Mouse (Mus musculus): ENCODE measurements around the gene Fam19a2. TPM values are rescaled to one million over a fixed set of nuclear protein-coding genes. Genes with fewer than 3 reads are reported as not detected.

Fam19a2 gene
- polyA plus RNA-seq, 1 experiment from 2014 or later = 1.00 TPM

GRCm38 (mm10) chr10:123721952-123722460, 458.2 kb downstream of the Fam19a2 start:
- Histone ChIP-seq H3K4me1 (replicated peaks) (no peaks in the 10 kb centered on the region), H3K9ac (no peak overlapping the region), H3K4me3 (no peak overlapping the region), H3K27ac (ENCODE audit: poor library complexity, severe bottlenecking) (no peak overlapping the region), H3K9me3 (replicated peaks) (no peaks in the 10 kb centered on the region), H3K36me3 (no peaks in the 10 kb centered on the region), H3K4me2 (no peak overlapping the region), H3K27me3 (replicated peaks) (no peaks in the 10 kb centered on the region)
- 74% methylated on average over 2 of the region's 2 CpGs for WGBS
- ATAC-seq (ENCODE audit: insufficient number of reproducible peaks, low FRiP score) = no peak

GRCm38 (mm10) chr10:123723641-123724040, 459.8 kb downstream of the Fam19a2 start:
- no peak overlapping the region for H3K9ac ChIP-seq
- H3K27me3 ChIP-seq (replicated peaks) = no peaks in the 10 kb centered on the region
- no peaks in the 10 kb centered on the region for H3K4me1 ChIP-seq (replicated peaks)
- H3K9me3 ChIP-seq (replicated peaks) = no peaks in the 10 kb centered on the region
- H3K4me2 ChIP-seq = no peak overlapping the region
- no peak for ATAC-seq (ENCODE audit: insufficient number of reproducible peaks, low FRiP score)
- no peak overlapping the region for H3K4me3 ChIP-seq
- H3K36me3 ChIP-seq = no peaks in the 10 kb centered on the region
- H3K27ac ChIP-seq (ENCODE audit: poor library complexity, severe bottlenecking) = no peak overlapping the region

- Histone ChIP-seq H3K9me3 (replicated peaks) (no peaks in the 10 kb centered on the region), H3K9ac (no peak overlapping the region), H3K27ac (ENCODE audit: poor library complexity, severe bottlenecking) (no peak overlapping the region), H3K4me3 (no peak overlapping the region), H3K4me2 (no peak overlapping the region), H3K4me1 (replicated peaks) (no peaks in the 10 kb centered on the region), H3K36me3 (no peaks in the 10 kb centered on the region), H3K27me3 (replicated peaks) (no peaks in the 10 kb centered on the region)
- 62% methylated on average over 1 of the region's 1 CpGs for WGBS
- no peak for ATAC-seq (ENCODE audit: insufficient number of reproducible peaks, low FRiP score)
Observed at GRCm38 (mm10) chr10:123748317-123748716, 484.5 kb downstream of the Fam19a2 start.

GRCm38 (mm10) chr10:123751676-123752280, 488.0 kb downstream of the Fam19a2 start:
- Histone ChIP-seq H3K4me2 (no peak overlapping the region), H3K36me3 (no peaks in the 10 kb centered on the region), H3K9me3 (replicated peaks) (no peaks in the 10 kb centered on the region), H3K4me1 (replicated peaks) (no peaks in the 10 kb centered on the region), H3K27me3 (replicated peaks) (no peaks in the 10 kb centered on the region), H3K9ac (no peak overlapping the region), H3K4me3 (no peak overlapping the region), H3K27ac (ENCODE audit: poor library complexity, severe bottlenecking) (no peak overlapping the region)
- no peak for ATAC-seq (ENCODE audit: insufficient number of reproducible peaks, low FRiP score)
- 56% methylated on average over 6 of the region's 6 CpGs for WGBS

- Histone ChIP-seq H3K4me3 (no peak overlapping the region), H3K27me3 (replicated peaks) (no peaks in the 10 kb centered on the region), H3K27ac (ENCODE audit: poor library complexity, severe bottlenecking) (no peak overlapping the region), H3K36me3 (no peaks in the 10 kb centered on the region), H3K4me2 (no peak overlapping the region), H3K9me3 (replicated peaks) (no peaks in the 10 kb centered on the region), H3K9ac (no peak overlapping the region), H3K4me1 (replicated peaks) (no peaks in the 10 kb centered on the region)
- no peak for ATAC-seq (ENCODE audit: insufficient number of reproducible peaks, low FRiP score)
- WGBS = 82% methylated on average over 3 of the region's 3 CpGs
Observed at GRCm38 (mm10) chr10:123752755-123753154, 489.0 kb downstream of the Fam19a2 start.

GRCm38 (mm10) chr10:123753996-123754395, 490.2 kb downstream of the Fam19a2 start:
- H3K9me3 ChIP-seq (replicated peaks) = no peaks in the 10 kb centered on the region
- no peak overlapping the region for H3K4me2 ChIP-seq
- no peak overlapping the region for H3K27ac ChIP-seq (ENCODE audit: poor library complexity, severe bottlenecking)
- no peaks in the 10 kb centered on the region for H3K36me3 ChIP-seq
- H3K27me3 ChIP-seq (replicated peaks) = no peaks in the 10 kb centered on the region
- no peak overlapping the region for H3K9ac ChIP-seq
- 77% methylated on average over 4 of the region's 4 CpGs for WGBS
- ATAC-seq (ENCODE audit: insufficient number of reproducible peaks, low FRiP score) = no peak
- H3K4me1 ChIP-seq (replicated peaks) = no peaks in the 10 kb centered on the region
- no peak overlapping the region for H3K4me3 ChIP-seq

- Histone ChIP-seq H3K9ac (no peak overlapping the region), H3K4me2 (no peak overlapping the region), H3K4me3 (no peak overlapping the region), H3K9me3 (replicated peaks) (no peaks in the 10 kb centered on the region), H3K27ac (ENCODE audit: poor library complexity, severe bottlenecking) (no peak overlapping the region), H3K36me3 (no peaks in the 10 kb centered on the region), H3K4me1 (replicated peaks) (no peaks in the 10 kb centered on the region), H3K27me3 (replicated peaks) (no peaks in the 10 kb centered on the region)
- WGBS = 77% methylated on average over 2 of the region's 2 CpGs
- ATAC-seq (ENCODE audit: insufficient number of reproducible peaks, low FRiP score) = no peak
Observed at GRCm38 (mm10) chr10:123789374-123789773, 525.6 kb downstream of the Fam19a2 start.

Other genes starting within 250 kb of the Fam19a2 start
- 35.9 and 39.9 TPM in 2 replicates for gene Mon2, start 187.5 kb upstream of the Fam19a2 start, polyA plus RNA-seq (2016; fragmentation: Nextera tagmentation; extraction: Ambion mirVana)
- gene Usp15, start 67.0 kb upstream of the Fam19a2 start, polyA plus RNA-seq (2016; fragmentation: Nextera tagmentation; extraction: Ambion mirVana) = 70.4 and 72.3 TPM in 2 replicates